Mouse (Mus musculus) olfactory bulb, adult 2 months (tissue): ENCODE data around the gene Art4.

Source experiments
- CTCF ChIP-seq: fragments of 200-500 bp; IDR thresholded peaks from 2 replicates; pipeline ENCODE4 v1.5.1; 2012; ENCODE audit warnings: low read depth, mild to moderate bottlenecking, low read length, moderate library complexity; ENCODE audit not compliant: insufficient read depth
- POLR2A ChIP-seq: fragments of 200-500 bp; IDR thresholded peaks from 2 replicates; pipeline ENCODE4 v1.6.1; 2012; ENCODE audit warnings: mild to moderate bottlenecking, low read depth, low read length, moderate library complexity; ENCODE audit not compliant: insufficient read depth

GRCm38 (mm10) chr6:136874599-136874998, 17.1 kb upstream of the Art4 start:
- TF ChIP-seq CTCF (no peak), POLR2A (no peak)
